Mouse (Mus musculus) neutrophil, adult 5-6 weeks (primary cell): ENCODE data around the gene Zfp362. TPM values are rescaled to one million over a fixed set of nuclear protein-coding genes. Genes with fewer than 3 reads are reported as not detected.

Source experiments
- ATAC-seq: fragments of 151-379, 151-347 bp; 2 replicates; pipeline ENCODE4 v1.8.0; 2017; ENCODE audit warnings: mild to moderate bottlenecking, moderate TSS enrichment; ENCODE audit not compliant: insufficient number of reproducible peaks, poor library complexity, low FRiP score, severe bottlenecking; ENCODE audit errors: extremely low read depth
- total RNA-seq: library from RNA; stranded (forward); fragments of 200-1000 nt; gene quantifications from 2 replicates; pipeline ENCODE4 v1.2.3, GENCODE M21; 2017

Zfp362 gene
- total RNA-seq, 1 experiment from 2014 or later: 7.8 TPM

GRCm38 (mm10) chr4:128804426-128805149 is 1.3 kb downstream of the Zfp362 start:
- ATAC-seq: no peak

- no peak for ATAC-seq
Observed at GRCm38 (mm10) chr4:128803569-128803968, 2.3 kb downstream of the Zfp362 start.

- ATAC-seq: no peak
Observed at GRCm38 (mm10) chr4:128801675-128802465, 4.0 kb downstream of the Zfp362 start.

- no peak for ATAC-seq
Observed at GRCm38 (mm10) chr4:128796788-128797187, 9.1 kb downstream of the Zfp362 start.

GRCm38 (mm10) chr4:128795596-128795995 is 10.2 kb downstream of the Zfp362 start:
- no peak for ATAC-seq

- no peak for ATAC-seq
Observed at GRCm38 (mm10) chr4:128794198-128794597, 11.6 kb downstream of the Zfp362 start.

GRCm38 (mm10) chr4:128793710-128794109 is 12.1 kb downstream of the Zfp362 start:
- no peak for ATAC-seq

GRCm38 (mm10) chr4:128789646-128790045 is 16.2 kb downstream of the Zfp362 start:
- no peak for ATAC-seq

GRCm38 (mm10) chr4:128788108-128788507 is 17.7 kb downstream of the Zfp362 start:
- ATAC-seq: no peak

GRCm38 (mm10) chr4:128787023-128787939 is 18.6 kb downstream of the Zfp362 start:
- no peak for ATAC-seq

- ATAC-seq: no peak
Observed at GRCm38 (mm10) chr4:128785921-128786654, 19.8 kb downstream of the Zfp362 start.

GRCm38 (mm10) chr4:128784950-128785631 is 20.8 kb downstream of the Zfp362 start:
- no peak for ATAC-seq

- ATAC-seq: no peak
Observed at GRCm38 (mm10) chr4:128782645-128783044, 23.2 kb downstream of the Zfp362 start.

GRCm38 (mm10) chr4:128782037-128782436 is 23.8 kb downstream of the Zfp362 start:
- no peak for ATAC-seq

- no peak for ATAC-seq
Observed at GRCm38 (mm10) chr4:128777593-128777992, 28.3 kb downstream of the Zfp362 start.

- ATAC-seq: peak; percentile 56
Observed at GRCm38 (mm10) chr4:128776568-128777289, 29.1 kb downstream of the Zfp362 start.

- ATAC-seq: peak; percentile 27; the same call in 1 of the 2 replicates
Observed at GRCm38 (mm10) chr4:128774467-128774866, 31.4 kb downstream of the Zfp362 start.
